Mouse (Mus musculus): ENCODE results near the gene Slc5a5.

DNA sequence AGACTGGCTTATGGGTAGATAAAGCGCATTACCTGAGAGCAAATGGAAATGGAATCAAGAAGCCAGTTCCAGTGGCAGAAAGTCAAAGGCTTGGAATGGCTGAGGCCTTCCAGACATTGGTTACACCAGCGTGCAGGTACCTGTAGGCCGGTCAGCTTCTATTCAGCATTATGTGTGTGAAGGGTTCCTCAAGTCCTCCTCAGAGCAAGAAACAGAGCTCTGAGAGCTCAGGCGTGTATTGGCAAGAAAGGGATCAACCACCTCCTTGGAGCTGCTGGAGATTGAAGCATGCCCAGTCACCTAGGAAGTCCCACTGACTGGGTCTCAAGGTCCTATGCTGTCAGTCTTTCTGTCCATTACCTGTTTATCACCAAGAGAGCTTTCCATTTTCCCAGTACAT, 33.2 kb upstream of the Slc5a5 start:
- TF ChIP-seq TCF12 (IDR thresholded peaks at IDR 0.05; ENCODE audit: insufficient read depth, poor library complexity, severe bottlenecking) = no peak
- TF ChIP-seq POLR2AphosphoS2 (IDR thresholded peaks at IDR 0.05; ENCODE audit: insufficient read length, low read depth) = no peak
- TF ChIP-seq REST (IDR thresholded peaks at IDR 0.05; ENCODE audit: insufficient read depth, insufficient read length) = no peak
- TF ChIP-seq CEBPB (IDR thresholded peaks at IDR 0.05; ENCODE audit: insufficient read depth, poor library complexity, severe bottlenecking) = no peak
- TF ChIP-seq SRF (IDR thresholded peaks at IDR 0.05; ENCODE audit: control insufficient read depth, insufficient read length, low read depth) = no peak
- TF ChIP-seq USF1 (IDR thresholded peaks at IDR 0.05; ENCODE audit: low read depth) = no peak
- TF ChIP-seq POLR2A (IDR thresholded peaks at IDR 0.05; ENCODE audit: insufficient read length, low read depth) = no peak
- TF ChIP-seq MYOG (IDR thresholded peaks at IDR 0.05; ENCODE audit: control insufficient read depth in 1 of 3, insufficient read depth in 1 of 3, insufficient read length in 2 of 3, low read depth in 2 of 3) = no peak
